Mouse (Mus musculus) hindbrain, embryonic 13.5 days (tissue): Measurements from ENCODE around the gene Ptafr. TPM values are rescaled to one million over a fixed set of nuclear protein-coding genes. Genes with fewer than 3 reads are reported as not detected.

Source experiments
- polyA plus RNA-seq: library from polyadenylated mRNA; unstranded; fragments of >200 nt; fragmentation: Nextera tagmentation; extraction: Ambion mirVana; gene quantifications from 2 replicates; pipeline ENCODE4 v1.2.1, GENCODE M21; 2015

Gene Ptafr
- polyA plus RNA-seq, 1 experiment from 2014 or later: 0.82 TPM

Other genes starting within 250 kb of the Ptafr start
- gene Trnau1ap, start 234.5 kb upstream of the Ptafr start, polyA plus RNA-seq: 75.7 and 80.9 TPM in 2 replicates
- 37.2 and 42.1 TPM in 2 replicates for gene Rcc1, start 210.5 kb upstream of the Ptafr start, polyA plus RNA-seq
- 10.5 and 11.5 TPM in 2 replicates for gene Phactr4, start 141.6 kb upstream of the Ptafr start, polyA plus RNA-seq
- 18.5 and 20.6 TPM in 2 replicates for gene Med18, start 100.1 kb upstream of the Ptafr start, polyA plus RNA-seq
- 6.6 and 8.1 TPM in 2 replicates for gene Sesn2, start 53.6 kb upstream of the Ptafr start, polyA plus RNA-seq
- gene Atpif1, start 30.4 kb upstream of the Ptafr start, polyA plus RNA-seq: 1,428 and 1,433 TPM in 2 replicates
- 154 and 156 TPM in 2 replicates for gene Dnajc8, start 28.5 kb upstream of the Ptafr start, polyA plus RNA-seq
- gene Eya3, start 74.9 kb downstream of the Ptafr start, polyA plus RNA-seq: 17.0 and 17.1 TPM in 2 replicates
- 5.0 and 6.1 TPM in 2 replicates for gene Xkr8, start 168.5 kb downstream of the Ptafr start, polyA plus RNA-seq
- 0.71 and 0.82 TPM in 2 replicates for gene Smpdl3b, start 193.2 kb downstream of the Ptafr start, polyA plus RNA-seq
- 41.2 and 41.8 TPM in 2 replicates for gene Rpa2, start 204.3 kb downstream of the Ptafr start, polyA plus RNA-seq
- gene Themis2, start 232.3 kb downstream of the Ptafr start, polyA plus RNA-seq: 0.70 and 0.77 TPM in 2 replicates